Mouse (Mus musculus) forebrain, embryonic 13.5 days (tissue): Measurements from ENCODE around the gene Epc2. TPM values are rescaled to one million over a fixed set of nuclear protein-coding genes. Genes with fewer than 3 reads are reported as not detected.
"Not testable (repeated sequence)": the region's sequence is repeated elsewhere in the genome, so short reads cannot be mapped to it uniquely, and the experiment has no call there.

Experiments
- ATAC-seq: fragments of 200-750 bp; cut with Nextera tagmentation; 2 replicates; pipeline ENCODE4 v1.8.0; 2017
- H3K27ac ChIP-seq: fragments of 300-500 bp; sonication (generic); 2 replicates; pipeline ENCODE4 v1.5.1; 2015; ENCODE audit warnings: inconsistent platforms, mild to moderate bottlenecking, moderate library complexity
- H3K27me3 ChIP-seq: fragments of 300-500 bp; sonication (generic); 2 replicates; pipeline ENCODE4 v1.6.1; 2015; ENCODE audit warnings: mild to moderate bottlenecking, inconsistent platforms
- H3K36me3 ChIP-seq: fragments of 300-500 bp; sonication (generic); 2 replicates; pipeline ENCODE4 v1.6.1; 2015; ENCODE audit warnings: mild to moderate bottlenecking, inconsistent platforms; ENCODE audit not compliant: poor library complexity, severe bottlenecking
- H3K4me1 ChIP-seq: fragments of 300-500 bp; sonication (generic); 2 replicates; pipeline ENCODE4 v1.6.1; 2015; ENCODE audit warnings: inconsistent platforms
- H3K4me2 ChIP-seq: fragments of 300-500 bp; sonication (generic); 2 replicates; pipeline ENCODE4 v1.6.1; 2015; ENCODE audit warnings: inconsistent platforms, mild to moderate bottlenecking, moderate library complexity
- H3K4me3 ChIP-seq: fragments of 300-500 bp; sonication (generic); 2 replicates; pipeline ENCODE4 v1.5.1; 2015; ENCODE audit warnings: mild to moderate bottlenecking, inconsistent platforms
- H3K9ac ChIP-seq: fragments of 300-500 bp; sonication (generic); 2 replicates; pipeline ENCODE4 v1.6.1; 2015; ENCODE audit warnings: mild to moderate bottlenecking, inconsistent platforms
- H3K9me3 ChIP-seq: fragments of 300-500 bp; sonication (generic); replicated peaks from 2 replicates; pipeline ENCODE4 v1.6.1; 2016; ENCODE audit warnings: inconsistent platforms
- WGBS: fragments of 180-500 bp; shearing (Covaris S2); methylation state at CpG from one replicate; pipeline ENCODE4 v1.1.7; 2015; 5-methylcytosine and 5-hydroxymethylcytosine counted together
- polyA plus RNA-seq: library from polyadenylated mRNA; unstranded; fragments of >200 nt; fragmentation: Nextera tagmentation; extraction: Ambion mirVana; gene quantifications from 2 replicates; pipeline ENCODE4 v1.2.1, GENCODE M21; 2015

Epc2 gene
- polyA plus RNA-seq, 1 experiment from 2014 or later: 14.7 TPM

- no peak overlapping the region for H3K9ac ChIP-seq
- H3K4me1 ChIP-seq: no peaks in the 10 kb centered on the region
- no peaks in the 10 kb centered on the region for H3K27me3 ChIP-seq
- no peak overlapping the region for H3K4me3 ChIP-seq
- no peak overlapping the region for H3K4me2 ChIP-seq
- no peak overlapping the region for H3K27ac ChIP-seq
- no peak for ATAC-seq
- H3K9me3 ChIP-seq: no peaks in the 10 kb centered on the region
- no peaks in the 10 kb centered on the region for H3K36me3 ChIP-seq
- 94% methylated on average over 5 of the region's 5 CpGs for WGBS
Observed at GRCm38 (mm10) chr2:49483382-49483781, 32.1 kb downstream of the Epc2 start.

DNA sequence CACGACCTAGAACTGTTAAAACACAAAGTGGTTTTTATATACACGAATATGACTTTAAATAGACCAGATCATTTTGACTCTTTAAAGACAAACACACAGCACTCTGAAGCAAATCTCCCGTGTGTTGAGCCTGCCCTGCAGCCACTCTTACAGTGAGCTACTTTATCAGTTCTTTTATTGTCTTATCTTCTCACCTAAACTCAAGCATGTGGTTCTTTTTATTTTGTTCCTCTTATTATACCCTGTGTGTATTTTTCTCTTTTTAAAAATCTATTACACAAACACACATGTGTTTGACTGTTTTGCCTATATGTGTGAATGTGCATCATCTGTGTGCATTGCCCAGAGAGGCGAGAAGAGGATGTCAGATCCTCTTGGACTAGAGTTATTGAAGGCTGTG is 50.1 kb downstream of the Epc2 start:
- Histone ChIP-seq H3K4me3 (no peak overlapping the region), H3K36me3 (no peaks in the 10 kb centered on the region), H3K27ac (no peak overlapping the region), H3K9me3 (no peaks in the 10 kb centered on the region), H3K4me1 (no peaks in the 10 kb centered on the region), H3K9ac (no peak overlapping the region), H3K4me2 (no peak overlapping the region), H3K27me3 (no peaks in the 10 kb centered on the region)
- 77% methylated on average over 4 of the region's 4 CpGs for WGBS
- no peak for ATAC-seq

DNA sequence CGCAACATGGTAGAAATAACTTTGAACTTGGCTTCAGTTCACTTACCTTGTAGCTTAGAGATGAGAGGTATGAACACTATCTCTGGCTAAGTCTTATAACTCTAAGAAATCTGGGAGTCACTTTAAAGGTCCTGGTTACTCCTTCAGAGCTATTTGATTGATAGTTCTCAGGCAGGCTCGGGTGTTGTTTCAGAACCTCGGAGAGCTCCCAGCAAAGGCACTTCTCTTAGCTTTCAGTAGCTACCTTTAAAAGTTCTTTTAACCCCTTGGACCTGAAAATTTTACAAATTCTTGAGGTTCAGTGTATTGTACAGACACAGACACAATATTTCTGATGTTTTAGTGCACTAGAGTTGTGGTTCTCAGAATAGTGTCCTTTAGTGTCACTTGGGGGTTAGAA is 52.3 kb downstream of the Epc2 start:
- Histone ChIP-seq H3K36me3 (no peaks in the 10 kb centered on the region), H3K9ac (no peak overlapping the region), H3K9me3 (no peaks in the 10 kb centered on the region), H3K27ac (no peak overlapping the region), H3K27me3 (no peaks in the 10 kb centered on the region), H3K4me3 (no peak overlapping the region), H3K4me2 (no peak overlapping the region), H3K4me1 (no peaks in the 10 kb centered on the region)
- no peak for ATAC-seq
- 76% methylated on average over 3 of the region's 3 CpGs for WGBS

DNA sequence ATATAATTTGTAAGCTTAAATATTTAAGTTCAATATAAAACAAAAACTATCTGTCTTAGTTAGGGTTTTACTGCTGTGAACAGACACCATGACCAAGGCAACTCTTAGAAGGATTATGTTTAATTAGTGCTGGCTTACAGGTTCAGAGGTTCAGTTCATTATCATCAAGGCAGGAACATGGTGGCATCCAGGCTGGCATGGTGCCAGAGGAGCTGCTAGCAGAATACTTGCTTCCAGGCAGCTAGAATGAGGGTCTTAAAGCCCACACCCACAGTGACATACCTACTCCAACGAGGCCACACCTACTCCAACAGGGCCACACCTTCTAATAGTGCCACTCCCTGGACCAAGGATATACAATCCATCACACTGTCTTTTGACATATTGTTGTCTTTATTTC is 53.9 kb downstream of the Epc2 start:
- not testable (repeated sequence) for H3K9me3 ChIP-seq, H3K9ac ChIP-seq, ATAC-seq, H3K4me1 ChIP-seq, H3K4me2 ChIP-seq, H3K27me3 ChIP-seq, H3K27ac ChIP-seq, H3K4me3 ChIP-seq, H3K36me3 ChIP-seq
- 80% methylated on average over 1 of the region's 1 CpGs for WGBS

- no peak for ATAC-seq
- Histone ChIP-seq H3K4me2 (no peak overlapping the region), H3K9me3 (no peaks in the 10 kb centered on the region), H3K9ac (no peak overlapping the region), H3K4me3 (no peak overlapping the region), H3K27me3 (no peaks in the 10 kb centered on the region), H3K27ac (no peak overlapping the region), H3K36me3 (no peaks in the 10 kb centered on the region), H3K4me1 (peaks cover 20% of the 10 kb centered on the region)
- 13% methylated on average over 1 of the region's 1 CpGs for WGBS
Observed at GRCm38 (mm10) chr2:49510832-49511231, 59.5 kb downstream of the Epc2 start.

- H3K9me3 ChIP-seq: no peaks in the 10 kb centered on the region
- H3K4me3 ChIP-seq: no peak overlapping the region
- ATAC-seq: no peak
- H3K36me3 ChIP-seq: no peaks in the 10 kb centered on the region
- 88% methylated on average over 2 of the region's 2 CpGs for WGBS
- H3K9ac ChIP-seq: no peak overlapping the region
- peaks cover 13% of the 10 kb centered on the region for H3K4me1 ChIP-seq
- H3K27me3 ChIP-seq: no peaks in the 10 kb centered on the region
- no peak overlapping the region for H3K4me2 ChIP-seq
- no peak overlapping the region for H3K27ac ChIP-seq
Observed at GRCm38 (mm10) chr2:49516011-49516410, 64.7 kb downstream of the Epc2 start.

GRCm38 (mm10) chr2:49520409-49520808 is 69.1 kb downstream of the Epc2 start:
- no peak overlapping the region for H3K9ac ChIP-seq
- no peak overlapping the region for H3K4me2 ChIP-seq
- no peaks in the 10 kb centered on the region for H3K9me3 ChIP-seq
- H3K4me3 ChIP-seq: no peak overlapping the region
- ATAC-seq: no peak
- H3K27me3 ChIP-seq: no peaks in the 10 kb centered on the region
- whole genome bisulfite sequencing: 88% methylated on average over 2 of the region's 2 CpGs
- 0 out of 2 replicates have a peak, but pooled peaks cover 4% of the 10 kb centered on the region for H3K36me3 ChIP-seq
- no peak overlapping the region for H3K27ac ChIP-seq
- peaks cover 27% of the 10 kb centered on the region for H3K4me1 ChIP-seq

- Histone ChIP-seq H3K4me2 (no peak overlapping the region), H3K36me3 (0 out of 2 replicates have a peak, but pooled peaks cover 4% of the 10 kb centered on the region), H3K9me3 (no peaks in the 10 kb centered on the region), H3K27ac (no peak overlapping the region), H3K9ac (no peak overlapping the region), H3K4me3 (no peak overlapping the region), H3K27me3 (no peaks in the 10 kb centered on the region), H3K4me1 (peaks cover 27% of the 10 kb centered on the region)
- ATAC-seq: no peak
- 65% methylated on average over 1 of the region's 1 CpGs for WGBS
Observed at GRCm38 (mm10) chr2:49520989-49521388, 69.7 kb downstream of the Epc2 start.

GRCm38 (mm10) chr2:49521564-49521963 is 70.3 kb downstream of the Epc2 start:
- no peak overlapping the region for H3K27ac ChIP-seq
- H3K4me1 ChIP-seq: peaks cover 27% of the 10 kb centered on the region
- H3K9me3 ChIP-seq: no peaks in the 10 kb centered on the region
- ATAC-seq: no peak
- no peaks in the 10 kb centered on the region for H3K27me3 ChIP-seq
- no peak overlapping the region for H3K9ac ChIP-seq
- 0 out of 2 replicates have a peak, but pooled peaks cover 4% of the 10 kb centered on the region for H3K36me3 ChIP-seq
- H3K4me3 ChIP-seq: no peak overlapping the region
- WGBS: 44% methylated on average over 2 of the region's 2 CpGs
- H3K4me2 ChIP-seq: no peak overlapping the region

DNA sequence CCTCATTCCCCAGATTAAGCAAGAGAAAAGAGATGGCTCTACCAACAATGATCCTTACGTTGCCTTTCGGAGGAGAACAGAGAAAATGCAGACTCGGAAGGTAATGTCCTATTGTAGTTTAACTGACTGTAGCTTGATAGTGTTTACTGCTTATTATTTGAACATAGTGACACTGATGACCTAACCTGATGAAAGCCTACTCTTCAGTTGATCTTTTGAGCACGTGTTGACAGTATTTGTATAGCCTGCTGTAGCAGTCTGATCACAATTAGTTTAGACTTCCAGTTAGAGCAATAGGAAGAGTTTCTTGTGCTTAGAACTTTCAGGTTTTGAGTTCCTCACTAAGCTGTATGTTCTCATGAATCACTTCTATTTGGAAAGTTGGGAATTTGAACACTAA is 71.3 kb downstream of the Epc2 start:
- no peaks in the 10 kb centered on the region for H3K27me3 ChIP-seq
- 0 out of 2 replicates have a peak, but pooled peaks cover 4% of the 10 kb centered on the region for H3K36me3 ChIP-seq
- 60% methylated on average over 4 of the region's 4 CpGs for WGBS
- H3K9me3 ChIP-seq: no peaks in the 10 kb centered on the region
- peaks cover 27% of the 10 kb centered on the region for H3K4me1 ChIP-seq
- no peak overlapping the region for H3K4me3 ChIP-seq
- no peak for ATAC-seq
- no peak overlapping the region for H3K27ac ChIP-seq
- H3K4me2 ChIP-seq: no peak overlapping the region
- H3K9ac ChIP-seq: no peak overlapping the region

DNA sequence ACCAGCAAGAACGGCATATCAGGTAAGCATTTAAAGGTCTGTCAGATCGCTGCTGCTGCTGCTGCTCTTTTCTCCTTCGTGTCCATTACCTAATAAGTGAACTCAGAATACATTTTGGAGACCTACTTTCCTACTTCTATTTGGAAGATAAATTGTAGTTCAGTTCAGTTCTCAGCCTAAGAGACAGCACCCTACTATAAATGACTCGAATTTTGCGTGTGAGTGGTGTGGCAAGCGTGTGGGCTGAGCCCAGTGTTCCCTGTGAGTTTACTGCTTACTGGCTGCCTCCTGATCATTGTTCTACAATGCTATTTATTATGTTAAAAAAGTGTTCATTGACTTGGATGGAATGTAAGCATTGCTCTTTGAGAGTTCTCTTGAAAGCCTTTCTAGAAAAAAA is 85.9 kb downstream of the Epc2 start:
- H3K4me1 ChIP-seq: no peaks in the 10 kb centered on the region
- no peak for ATAC-seq
- H3K4me3 ChIP-seq: no peak overlapping the region
- H3K36me3 ChIP-seq: peaks cover 23% of the 10 kb centered on the region
- no peak overlapping the region for H3K9ac ChIP-seq
- 95% methylated on average over 6 of the region's 6 CpGs for WGBS
- no peaks in the 10 kb centered on the region for H3K27me3 ChIP-seq
- H3K27ac ChIP-seq: no peak overlapping the region
- no peak overlapping the region for H3K4me2 ChIP-seq
- H3K9me3 ChIP-seq: no peaks in the 10 kb centered on the region

- no peak overlapping the region for H3K4me2 ChIP-seq
- no peak overlapping the region for H3K9ac ChIP-seq
- H3K36me3 ChIP-seq: peaks cover 23% of the 10 kb centered on the region
- no peaks in the 10 kb centered on the region for H3K9me3 ChIP-seq
- H3K27me3 ChIP-seq: no peaks in the 10 kb centered on the region
- H3K4me3 ChIP-seq: no peak overlapping the region
- H3K4me1 ChIP-seq: no peaks in the 10 kb centered on the region
- ATAC-seq: no peak
- 53% methylated on average over 2 of the region's 2 CpGs for WGBS
- no peak overlapping the region for H3K27ac ChIP-seq
Observed at GRCm38 (mm10) chr2:49538056-49538455, 86.8 kb downstream of the Epc2 start.

GRCm38 (mm10) chr2:49539745-49540144 is 88.5 kb downstream of the Epc2 start:
- Histone ChIP-seq H3K4me2 (no peak overlapping the region), H3K4me3 (no peak overlapping the region), H3K9ac (no peak overlapping the region), H3K27me3 (no peaks in the 10 kb centered on the region), H3K9me3 (no peaks in the 10 kb centered on the region), H3K27ac (no peak overlapping the region), H3K36me3 (peaks cover 23% of the 10 kb centered on the region), H3K4me1 (no peaks in the 10 kb centered on the region)
- WGBS: 92% methylated on average over 2 of the region's 2 CpGs
- no peak for ATAC-seq
